Mouse (Mus musculus) lung, embryonic 15.5 days (tissue): ENCODE data around the gene Rhbdl1. TPM values are rescaled to one million over a fixed set of nuclear protein-coding genes. Genes with fewer than 3 reads are reported as not detected.

Experiments
- ATAC-seq: fragments of 200-750 bp; cut with Nextera tagmentation; 2 replicates; pipeline ENCODE4 v1.8.0; 2017; ENCODE audit warnings: moderate number of reproducible peaks, borderline replicate concordance; ENCODE audit not compliant: low FRiP score, low TSS enrichment; ENCODE audit errors: extremely low read depth
- H3K27ac ChIP-seq: fragments of 300-500 bp; sonication (generic); 2 replicates; pipeline ENCODE4 v1.5.1; 2015; ENCODE audit warnings: moderate library complexity, mild to moderate bottlenecking, inconsistent platforms
- H3K27me3 ChIP-seq: fragments of 300-500 bp; sonication (generic); 2 replicates; pipeline ENCODE4 v1.6.1; 2015; ENCODE audit warnings: inconsistent platforms
- H3K36me3 ChIP-seq: fragments of 300-500 bp; sonication (generic); 2 replicates; pipeline ENCODE4 v1.6.1; 2015; ENCODE audit warnings: inconsistent platforms
- H3K4me1 ChIP-seq: fragments of 300-500 bp; sonication (generic); 2 replicates; pipeline ENCODE4 v1.6.1; 2015; ENCODE audit warnings: inconsistent platforms
- H3K4me2 ChIP-seq: fragments of 300-500 bp; sonication (generic); 2 replicates; pipeline ENCODE4 v1.6.1; 2015; ENCODE audit warnings: inconsistent platforms, mild to moderate bottlenecking, moderate library complexity
- H3K4me3 ChIP-seq: fragments of 300-500 bp; sonication (generic); 2 replicates; pipeline ENCODE4 v1.5.1; 2015; ENCODE audit warnings: mild to moderate bottlenecking, inconsistent platforms
- H3K9ac ChIP-seq: fragments of 300-500 bp; sonication (generic); 2 replicates; pipeline ENCODE4 v1.6.1; 2015; ENCODE audit warnings: inconsistent platforms
- H3K9me3 ChIP-seq: fragments of 300-500 bp; sonication (generic); 2 replicates; pipeline ENCODE4 v1.6.1; 2016; ENCODE audit warnings: inconsistent platforms
- WGBS: fragments of 180-500 bp; shearing (Covaris S2); methylation state at CpG from one replicate; pipeline ENCODE4 v1.1.7; 2015; 5-methylcytosine and 5-hydroxymethylcytosine counted together
- polyA plus RNA-seq: library from polyadenylated mRNA; unstranded; fragments of >200 nt; fragmentation: Nextera tagmentation; extraction: Ambion mirVana; gene quantifications from 2 replicates; pipeline ENCODE4 v1.2.1, GENCODE M21; 2015

Gene Rhbdl1
- polyA plus RNA-seq, 1 experiment from 2014 or later, result 1.2 TPM

DNA sequence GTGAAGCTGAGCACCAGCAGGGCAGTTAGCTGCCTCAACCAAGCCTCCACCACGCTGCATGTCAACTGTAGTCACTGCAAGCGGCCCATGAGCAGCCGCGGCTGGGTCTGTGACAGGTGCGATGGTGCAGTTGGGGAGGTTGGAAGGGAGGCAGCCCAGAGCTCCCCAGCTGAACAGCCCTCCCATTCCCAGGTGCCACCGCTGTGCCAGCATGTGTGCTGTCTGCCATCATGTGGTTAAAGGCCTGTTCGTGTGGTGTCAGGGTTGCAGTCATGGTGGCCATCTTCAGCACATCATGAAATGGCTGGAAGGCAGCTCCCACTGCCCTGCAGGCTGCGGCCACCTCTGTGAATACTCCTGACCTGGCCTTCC is 8.9 kb downstream of the Rhbdl1 start:
- H3K27ac ChIP-seq, result peak overlapping the region; percentile 87
- H3K9ac ChIP-seq, result peak overlapping the region; percentile 61
- no peaks in the 10 kb centered on the region for H3K27me3 ChIP-seq
- H3K4me3 ChIP-seq, result peak overlapping the region; percentile 54
- H3K36me3 ChIP-seq, result peaks cover 40% of the 10 kb centered on the region
- H3K4me1 ChIP-seq, result peaks cover 55% of the 10 kb centered on the region
- ATAC-seq, result no peak
- no peaks in the 10 kb centered on the region for H3K9me3 ChIP-seq
- peak overlapping the region; percentile 73 for H3K4me2 ChIP-seq
- WGBS, result 78% methylated on average over 8 of the region's 8 CpGs

DNA sequence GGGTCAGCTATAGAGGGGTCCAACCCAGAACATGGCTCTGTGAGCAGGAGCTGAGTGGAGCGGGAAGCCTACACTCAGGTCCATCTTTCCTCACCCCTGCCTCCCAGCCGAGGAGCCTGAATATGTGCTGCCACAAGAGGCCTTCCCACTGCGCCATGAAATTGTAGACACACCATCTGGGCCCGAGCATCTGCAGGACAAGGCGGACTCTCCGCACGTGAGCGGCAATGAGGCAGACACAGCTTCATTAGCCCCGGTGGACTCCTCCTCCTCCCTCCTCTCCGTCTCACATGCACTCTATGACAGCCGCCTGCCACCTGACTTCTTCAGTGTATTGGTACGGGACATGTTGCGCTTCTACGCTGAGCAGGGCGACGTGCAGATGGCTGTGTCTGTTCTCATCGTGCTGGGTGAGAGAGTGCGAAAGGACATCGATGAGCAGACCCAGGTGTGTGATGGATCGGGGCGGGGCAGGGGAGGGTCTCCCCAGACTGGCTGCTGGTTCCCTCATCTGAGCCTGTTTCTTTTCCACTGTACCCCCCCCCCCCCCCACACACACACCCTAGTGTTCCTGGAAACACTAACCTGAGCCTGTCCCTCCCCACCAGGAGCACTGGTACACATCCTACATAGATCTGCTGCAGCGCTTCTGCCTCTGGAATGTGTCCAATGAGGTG is 9.4 kb downstream of the Rhbdl1 start:
- Histone ChIP-seq H3K4me1 (peaks cover 55% of the 10 kb centered on the region), H3K9ac (no peak overlapping the region), H3K4me2 (no peak overlapping the region), H3K27me3 (0 out of 2 replicates have a peak, but pooled peaks cover 2% of the 10 kb centered on the region), H3K27ac (no peak overlapping the region), H3K36me3 (peaks cover 40% of the 10 kb centered on the region), H3K4me3 (no peak overlapping the region), H3K9me3 (no peaks in the 10 kb centered on the region)
- ATAC-seq, result no peak
- 91% methylated on average over 22 of the region's 22 CpGs for WGBS

DNA sequence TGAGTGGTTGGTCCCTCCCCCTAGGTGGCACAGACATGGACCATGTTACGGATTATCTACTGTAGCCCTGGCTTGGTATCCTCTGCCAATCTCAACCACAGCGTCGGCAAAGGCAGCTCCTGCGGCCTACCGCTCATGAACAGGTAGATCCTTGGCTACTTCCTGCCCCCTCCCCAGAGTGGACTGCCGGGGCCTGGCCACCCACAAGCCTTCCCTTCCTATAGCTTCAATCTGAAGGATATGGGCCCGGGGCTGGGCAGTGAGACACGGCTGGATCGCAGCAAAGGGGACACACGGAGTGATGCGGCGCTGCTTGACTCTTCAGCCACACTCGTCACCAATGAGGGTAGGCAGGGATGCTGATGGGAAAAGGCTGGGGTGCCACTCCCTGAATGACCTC is 10.1 kb downstream of the Rhbdl1 start:
- no peak for ATAC-seq
- no peak overlapping the region for H3K9ac ChIP-seq
- H3K36me3 ChIP-seq, result peaks cover 40% of the 10 kb centered on the region
- peaks cover 9% of the 10 kb centered on the region; the same call in 1 of the 2 replicates for H3K27me3 ChIP-seq
- H3K4me1 ChIP-seq, result peaks cover 54% of the 10 kb centered on the region
- H3K4me2 ChIP-seq, result no peak overlapping the region
- H3K4me3 ChIP-seq, result no peak overlapping the region
- no peaks in the 10 kb centered on the region for H3K9me3 ChIP-seq
- H3K27ac ChIP-seq, result no peak overlapping the region
- WGBS, result 93% methylated on average over 13 of the region's 13 CpGs

DNA sequence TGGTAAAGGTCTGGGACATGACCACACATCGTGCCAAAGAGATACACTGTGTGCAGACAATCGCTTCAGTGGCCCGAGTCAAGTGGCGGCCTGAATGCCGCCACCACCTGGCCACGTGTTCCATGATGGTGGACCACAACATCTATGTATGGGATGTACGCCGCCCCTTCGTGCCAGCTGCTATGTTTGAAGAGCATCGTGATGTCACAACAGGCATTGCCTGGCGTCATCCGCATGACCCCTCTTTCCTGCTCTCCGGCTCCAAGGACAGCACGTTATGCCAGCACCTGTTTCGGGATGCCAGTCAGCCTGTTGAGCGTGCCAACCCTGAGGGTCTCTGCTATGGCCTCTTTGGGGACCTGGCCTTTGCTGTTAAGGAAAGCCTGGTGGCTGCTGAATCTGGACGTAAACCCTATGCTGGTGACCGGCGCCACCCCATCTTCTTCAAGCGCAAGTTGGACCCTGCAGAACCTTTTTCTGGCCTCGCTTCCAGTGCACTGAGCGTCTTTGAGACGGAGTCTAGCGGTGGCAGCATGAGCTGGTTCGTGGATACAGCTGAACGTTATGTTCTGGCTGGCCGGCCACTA is 11.0 kb downstream of the Rhbdl1 start:
- Histone ChIP-seq H3K9me3 (no peaks in the 10 kb centered on the region), H3K4me1 (peaks cover 44% of the 10 kb centered on the region), H3K4me2 (no peak overlapping the region), H3K27ac (no peak overlapping the region), H3K36me3 (peaks cover 32% of the 10 kb centered on the region), H3K27me3 (peaks cover 16% of the 10 kb centered on the region; the same call in 1 of the 2 replicates), H3K4me3 (no peak overlapping the region), H3K9ac (no peak overlapping the region)
- 90% methylated on average over 27 of the region's 27 CpGs for WGBS
- ATAC-seq, result no peak

DNA sequence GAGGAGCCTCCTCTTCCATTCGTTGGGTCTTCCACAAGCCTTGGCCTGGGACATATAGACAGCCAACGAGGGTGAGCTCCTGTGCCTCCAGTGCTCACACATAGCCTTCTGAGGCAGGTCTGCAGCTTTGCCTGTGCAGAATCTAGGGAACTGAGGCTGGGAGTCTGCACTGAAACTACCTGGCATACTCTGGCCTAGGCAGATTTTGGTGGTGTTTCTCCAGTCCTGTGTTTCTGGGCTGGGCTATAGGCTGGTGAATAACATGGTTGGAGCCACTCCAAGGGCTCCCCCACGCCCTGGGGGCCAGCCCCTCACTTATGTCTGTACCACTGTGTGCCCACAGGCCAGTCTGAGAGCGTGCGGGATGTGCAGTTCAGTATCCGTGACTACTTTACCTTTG is 11.8 kb downstream of the Rhbdl1 start:
- Histone ChIP-seq H3K4me1 (peaks cover 37% of the 10 kb centered on the region), H3K9me3 (no peaks in the 10 kb centered on the region), H3K9ac (no peak overlapping the region), H3K4me2 (peak overlapping the region; percentile 74; the same call in 1 of the 2 replicates), H3K27me3 (peaks cover 23% of the 10 kb centered on the region), H3K4me3 (no peak overlapping the region), H3K27ac (no peak overlapping the region), H3K36me3 (peaks cover 25% of the 10 kb centered on the region)
- ATAC-seq, result no peak
- 85% methylated on average over 6 of the region's 6 CpGs for WGBS

DNA sequence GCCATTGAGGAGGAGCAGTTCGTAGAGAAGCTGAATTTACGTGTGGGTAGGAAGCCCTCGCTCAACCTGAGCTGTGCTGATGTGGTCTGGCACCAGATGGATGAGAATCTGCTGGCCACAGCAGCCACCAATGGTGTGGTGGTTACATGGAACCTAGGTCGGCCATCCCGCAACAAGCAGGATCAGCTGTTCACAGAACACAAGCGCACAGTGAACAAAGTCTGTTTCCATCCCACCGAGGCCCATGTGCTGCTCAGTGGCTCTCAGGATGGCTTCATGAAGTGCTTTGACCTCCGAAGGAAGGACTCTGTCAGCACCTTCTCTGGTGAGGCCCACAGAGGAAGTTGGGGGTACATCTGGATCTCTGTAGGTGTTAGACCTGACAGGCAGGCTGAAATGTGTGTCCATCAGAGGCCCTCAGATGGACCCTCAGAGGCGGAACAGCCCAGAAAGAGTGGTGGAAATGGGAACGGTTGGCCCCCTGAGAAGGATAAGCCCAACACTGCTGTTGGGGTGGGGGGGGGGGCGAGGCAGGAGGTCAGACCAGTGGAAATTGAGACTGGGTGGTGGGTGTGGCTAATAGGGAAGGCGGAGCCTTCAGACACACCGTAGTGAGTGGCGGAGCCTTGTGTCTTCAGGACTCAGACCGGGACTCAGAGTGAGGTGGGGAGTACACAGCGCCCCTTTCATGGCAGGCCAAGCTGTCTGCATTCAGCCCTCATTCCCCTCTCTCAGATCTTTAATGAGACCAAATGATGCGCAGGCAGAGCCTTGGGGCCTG is 12.5 kb downstream of the Rhbdl1 start:
- Histone ChIP-seq H3K36me3 (peaks cover 19% of the 10 kb centered on the region), H3K4me1 (peaks cover 29% of the 10 kb centered on the region), H3K27me3 (peaks cover 30% of the 10 kb centered on the region), H3K9ac (peak overlapping the region; percentile 47), H3K4me2 (peak overlapping the region; percentile 74), H3K27ac (no peak overlapping the region), H3K4me3 (peak overlapping the region; percentile 51), H3K9me3 (no peaks in the 10 kb centered on the region)
- WGBS, result 62% methylated on average over 16 of the region's 17 CpGs
- ATAC-seq, result no peak

DNA sequence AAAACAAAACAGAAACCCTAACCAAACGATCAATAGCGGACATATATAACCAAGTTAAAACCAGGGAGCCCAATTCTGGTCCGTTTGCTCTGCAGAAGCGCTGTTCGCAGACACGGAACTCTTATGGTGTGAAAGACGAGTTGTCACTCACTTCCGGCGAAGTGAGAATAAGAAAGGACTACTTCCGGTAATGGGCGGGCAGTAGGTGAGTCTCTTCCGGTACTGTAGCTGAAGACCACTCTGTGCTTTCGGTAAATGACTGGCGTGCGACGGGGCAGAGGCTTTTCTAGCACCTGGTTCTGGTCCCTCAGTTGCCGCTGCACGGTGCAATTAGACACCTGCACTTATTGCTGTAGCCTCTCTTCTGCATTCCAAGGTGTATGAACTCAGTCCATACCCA is 13.6 kb downstream of the Rhbdl1 start, which contains the start of gene Wdr24:
Gene Wdr24 (plus strand): TSS at position 176 of the 400 bp plus-strand sequence.
- Histone ChIP-seq H3K27me3 (peaks cover 41% of the 10 kb centered on the region), H3K36me3 (peaks cover 19% of the 10 kb centered on the region), H3K4me3 (peak within 1 kb of the TSS; percentile 51), H3K9ac (peak within 1 kb of the TSS; percentile 47), H3K4me2 (peak within 1 kb of the TSS; percentile 74), H3K9me3 (no peaks in the 10 kb centered on the region), H3K4me1 (peaks cover 23% of the 10 kb centered on the region), H3K27ac (peak within 1 kb of the TSS; percentile 45; the same call in 1 of the 2 replicates)
- WGBS, result under 1% methylated on average over 18 of the region's 18 CpGs
- ATAC-seq, result peak; percentile 56; the same call in 1 of the 2 replicates

DNA sequence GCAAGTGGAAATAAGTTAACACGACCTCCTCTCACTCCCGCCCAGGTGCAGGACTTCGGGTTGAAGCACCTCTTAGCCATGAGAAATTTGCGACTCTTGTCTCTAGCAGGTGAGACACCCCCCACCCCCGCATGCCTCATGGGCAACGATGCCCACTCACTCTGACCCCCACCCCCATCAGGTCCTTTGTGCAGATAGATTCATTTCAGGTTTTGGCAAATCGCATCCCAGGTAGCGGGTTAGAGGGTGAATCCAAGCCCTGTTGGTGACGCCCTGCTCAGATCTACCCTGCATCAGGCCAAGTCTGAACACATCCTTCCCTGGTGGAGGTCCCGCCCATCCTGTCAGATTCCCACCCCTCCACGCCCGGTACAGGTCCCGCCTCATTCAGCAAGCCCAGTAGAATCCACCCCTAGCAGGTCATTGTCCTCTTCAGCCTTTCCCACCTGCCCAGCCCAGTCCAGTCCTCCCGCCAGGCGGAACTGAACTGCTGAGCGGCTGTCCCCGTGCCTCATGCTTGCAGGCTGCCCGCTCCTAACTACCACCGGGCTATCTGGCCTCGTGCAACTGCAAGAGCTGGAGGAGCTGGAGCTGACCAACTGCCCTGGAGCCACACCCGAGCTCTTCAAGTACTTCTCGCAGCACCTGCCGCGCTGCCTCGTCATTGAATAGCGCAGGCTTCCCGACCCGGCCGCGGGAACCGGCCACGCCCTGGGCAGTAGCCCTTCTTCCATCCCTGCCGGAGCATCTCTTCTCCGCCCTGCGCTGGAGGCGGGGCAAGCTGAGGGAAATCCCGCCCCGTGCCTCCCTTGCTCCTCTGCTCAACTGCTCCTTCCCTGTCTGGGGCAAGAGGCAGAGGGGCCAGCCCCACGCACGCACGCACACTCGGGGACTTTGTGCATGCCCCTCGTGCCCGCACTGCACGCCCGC is 18.0 kb downstream of the Rhbdl1 start:
- no peaks in the 10 kb centered on the region for H3K36me3 ChIP-seq
- 9% methylated on average over 46 of the region's 46 CpGs for WGBS
- no peak for ATAC-seq
- H3K9me3 ChIP-seq, result no peaks in the 10 kb centered on the region
- H3K27ac ChIP-seq, result no peak overlapping the region
- H3K4me2 ChIP-seq, result 0 out of 2 replicates have a peak overlapping the region, but pooled peaks have one; percentile 10
- no peak overlapping the region for H3K9ac ChIP-seq
- H3K4me1 ChIP-seq, result peaks cover 4% of the 10 kb centered on the region
- H3K4me3 ChIP-seq, result no peak overlapping the region
- peaks cover 52% of the 10 kb centered on the region for H3K27me3 ChIP-seq

DNA sequence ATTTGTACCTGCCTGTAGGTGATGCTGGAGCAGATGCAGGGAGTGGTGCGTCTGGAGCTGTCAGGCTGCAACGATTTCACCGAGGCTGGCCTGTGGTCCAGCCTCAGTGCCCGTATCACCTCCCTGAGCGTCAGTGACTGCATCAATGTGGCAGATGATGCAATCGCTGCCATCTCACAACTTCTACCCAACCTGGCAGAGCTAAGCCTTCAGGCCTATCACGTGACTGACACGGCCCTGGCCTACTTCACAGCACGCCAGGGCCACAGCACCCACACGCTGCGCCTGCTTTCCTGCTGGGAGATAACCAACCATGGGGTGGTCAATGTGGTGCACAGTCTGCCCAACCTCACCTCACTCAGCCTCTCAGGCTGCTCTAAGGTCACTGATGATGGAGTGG is 19.4 kb downstream of the Rhbdl1 start:
- Histone ChIP-seq H3K9ac (no peak overlapping the region), H3K4me3 (no peak overlapping the region), H3K9me3 (no peaks in the 10 kb centered on the region), H3K4me2 (no peak overlapping the region), H3K27me3 (peaks cover 56% of the 10 kb centered on the region), H3K4me1 (no peaks in the 10 kb centered on the region; the same call in 1 of the 2 replicates), H3K27ac (no peak overlapping the region), H3K36me3 (no peaks in the 10 kb centered on the region)
- WGBS, result 76% methylated on average over 11 of the region's 11 CpGs
- ATAC-seq, result no peak

DNA sequence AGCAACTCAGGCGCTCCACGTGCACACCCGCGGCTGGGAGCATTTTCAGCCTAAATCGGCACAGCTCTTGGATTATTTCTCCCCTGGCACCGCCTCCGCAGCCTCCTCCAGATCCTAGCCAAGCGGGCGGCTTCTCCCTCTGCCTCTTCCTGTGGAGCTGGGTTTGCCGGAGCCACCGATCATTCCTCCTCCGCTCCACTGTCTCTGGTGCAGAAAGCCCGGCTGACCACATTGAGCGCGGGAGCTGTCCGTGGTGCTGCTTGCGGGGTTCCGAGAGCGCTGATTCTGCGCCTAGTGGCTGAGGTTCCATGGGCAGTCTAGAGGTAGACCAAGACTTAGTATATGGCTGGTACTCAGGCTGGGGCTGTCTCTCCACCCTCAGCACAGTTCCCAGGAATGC is 23.6 kb downstream of the Rhbdl1 start:
- Histone ChIP-seq H3K9me3 (no peaks in the 10 kb centered on the region), H3K4me1 (peaks cover 16% of the 10 kb centered on the region), H3K27me3 (peaks cover 58% of the 10 kb centered on the region), H3K4me2 (no peak overlapping the region), H3K27ac (no peak overlapping the region), H3K9ac (no peak overlapping the region), H3K4me3 (no peak overlapping the region), H3K36me3 (no peaks in the 10 kb centered on the region)
- no peak for ATAC-seq
- 3% methylated on average over 20 of the region's 20 CpGs for WGBS

DNA sequence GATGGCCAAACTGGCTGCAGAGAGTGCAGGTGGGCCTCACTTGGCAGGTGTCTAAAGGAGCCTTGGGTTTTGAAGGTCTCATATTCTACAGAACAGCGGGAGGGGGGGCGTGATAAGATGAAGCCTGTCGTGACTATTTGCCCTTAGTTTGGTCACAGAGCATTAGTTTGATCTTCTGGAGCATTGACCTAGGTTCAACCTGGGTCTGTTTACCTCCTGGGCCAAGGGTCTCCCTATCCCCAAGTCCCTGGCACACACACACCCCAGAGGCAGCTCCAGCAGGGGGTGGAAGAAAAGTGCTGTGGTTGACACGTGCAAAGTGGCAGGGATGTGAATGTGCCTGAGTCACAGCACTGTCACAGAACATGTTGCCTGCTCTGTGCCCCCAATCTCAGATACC is 26.2 kb downstream of the Rhbdl1 start:
- H3K27me3 ChIP-seq, result peaks cover 54% of the 10 kb centered on the region
- no peak overlapping the region for H3K4me2 ChIP-seq
- WGBS, result 65% methylated on average over 4 of the region's 4 CpGs

More for the DNA sequence above, 26.2 kb downstream of the Rhbdl1 start:
- H3K4me1 ChIP-seq, result peaks cover 16% of the 10 kb centered on the region
- no peak overlapping the region for H3K4me3 ChIP-seq
- no peak overlapping the region for H3K9ac ChIP-seq
- H3K36me3 ChIP-seq, result no peaks in the 10 kb centered on the region
- ATAC-seq, result no peak
- H3K27ac ChIP-seq, result no peak overlapping the region
- H3K9me3 ChIP-seq, result no peaks in the 10 kb centered on the region
